Mouse (Mus musculus) urinary bladder, adult 18-20 months (tissue): ENCODE measurements around the gene Slc25a39.
"Not testable (repeated sequence)": the region's sequence is repeated elsewhere in the genome, so short reads cannot be mapped to it uniquely, and the experiment has no call there.

Source experiments
- DNase-seq, 2 experiments: peaks; one replicate each; pipeline ENCODE4 v3.0.0; 2022; ENCODE audit warnings: low spot score in 2 of 2, mixed read lengths in 2 of 2

Slc25a39 gene

GRCm38 (mm10) chr11:102371926-102372685, 35.6 kb downstream of the Slc25a39 start:
- DNase-seq = no peak

GRCm38 (mm10) chr11:102370285-102370684, 37.5 kb downstream of the Slc25a39 start:
- no peak for DNase-seq

- no peak for DNase-seq
These were observed 38.5 kb downstream of the Slc25a39 start for GRCm38 (mm10) chr11:102369263-102369662.

- DNase-seq = no peak
These were observed 39.4 kb downstream of the Slc25a39 start for GRCm38 (mm10) chr11:102368347-102368746.

GRCm38 (mm10) chr11:102367504-102368280, 40.1 kb downstream of the Slc25a39 start:
- no peak for DNase-seq

- DNase-seq = not testable (repeated sequence)
These were observed 41.6 kb downstream of the Slc25a39 start, which contains the start of gene Slc4a1 for GRCm38 (mm10) chr11:102366103-102366502. Slc4a1 (minus strand) TSS chr11:102366203.

- no peak for DNase-seq
These were observed 42.0 kb downstream of the Slc25a39 start for GRCm38 (mm10) chr11:102365699-102366098.

GRCm38 (mm10) chr11:102364570-102365371, 43.0 kb downstream of the Slc25a39 start:
- no peak for DNase-seq

GRCm38 (mm10) chr11:102363623-102364022, 44.1 kb downstream of the Slc25a39 start:
- no peak for DNase-seq

GRCm38 (mm10) chr11:102361776-102362495, 45.8 kb downstream of the Slc25a39 start:
- DNase-seq = no peak

- no peak for DNase-seq
These were observed 49.4 kb downstream of the Slc25a39 start for GRCm38 (mm10) chr11:102358365-102358764.

GRCm38 (mm10) chr11:102356636-102357350, 51.0 kb downstream of the Slc25a39 start:
- no peak for DNase-seq

GRCm38 (mm10) chr11:102356190-102356589, 51.6 kb downstream of the Slc25a39 start:
- DNase-seq = no peak

- DNase-seq = no peak
These were observed 52.2 kb downstream of the Slc25a39 start for GRCm38 (mm10) chr11:102355501-102355900.

- DNase-seq = no peak
These were observed 54.7 kb downstream of the Slc25a39 start for GRCm38 (mm10) chr11:102353021-102353431.
